Mouse (Mus musculus) limb, embryonic 12.5 days (tissue): ENCODE results near the gene Tmem72. TPM values are rescaled to one million over a fixed set of nuclear protein-coding genes. Genes with fewer than 3 reads are reported as not detected.

Experiments
- ATAC-seq: fragments of 200-750 bp; cut with Nextera tagmentation; 2 replicates; pipeline ENCODE4 v1.8.0; 2017; ENCODE audit warnings: low read depth, moderate TSS enrichment; ENCODE audit not compliant: insufficient number of reproducible peaks, insufficient read depth, low FRiP score, low TSS enrichment
- H3K27ac ChIP-seq: fragments of 300-500 bp; sonication (generic); 2 replicates; pipeline ENCODE4 v1.5.1; 2016; ENCODE audit warnings: mild to moderate bottlenecking, moderate library complexity
- H3K27me3 ChIP-seq: fragments of 300-500 bp; sonication (generic); 2 replicates; pipeline ENCODE4 v1.6.1; 2016; ENCODE audit warnings: mild to moderate bottlenecking, moderate library complexity
- H3K36me3 ChIP-seq: fragments of 300-500 bp; sonication (generic); 2 replicates; pipeline ENCODE4 v1.6.1; 2016; ENCODE audit warnings: mild to moderate bottlenecking, moderate library complexity
- H3K4me1 ChIP-seq: fragments of 300-500 bp; sonication (generic); replicated peaks from 2 replicates; pipeline ENCODE4 v1.6.1; 2016
- H3K4me2 ChIP-seq: fragments of 300-500 bp; sonication (generic); 2 replicates; pipeline ENCODE4 v1.6.1; 2016; ENCODE audit warnings: mild to moderate bottlenecking, moderate library complexity
- H3K4me3 ChIP-seq: fragments of 300-500 bp; sonication (generic); replicated peaks from 2 replicates; pipeline ENCODE4 v1.5.1; 2016; ENCODE audit warnings: mild to moderate bottlenecking
- H3K9ac ChIP-seq: fragments of 300-500 bp; sonication (generic); replicated peaks from 2 replicates; pipeline ENCODE4 v1.6.1; 2016; ENCODE audit warnings: mild to moderate bottlenecking, moderate library complexity
- H3K9me3 ChIP-seq: fragments of 300-500 bp; sonication (generic); 2 replicates; pipeline ENCODE4 v1.6.1; 2016; ENCODE audit warnings: mild to moderate bottlenecking, moderate library complexity
- WGBS: fragments of 180-500 bp; shearing (Covaris S2); methylation state at CpG from one replicate; pipeline ENCODE4 v1.1.7; 2016; 5-methylcytosine and 5-hydroxymethylcytosine counted together
- polyA plus RNA-seq: library from polyadenylated mRNA; unstranded; fragments of >200 nt; fragmentation: Nextera tagmentation; extraction: Ambion mirVana; gene quantifications from 2 replicates; pipeline ENCODE4 v1.2.1, GENCODE M21; 2016

Gene Tmem72
- polyA plus RNA-seq, 1 experiment from 2014 or later, result 0.06 TPM

- WGBS, result 78% methylated on average over 3 of the region's 3 CpGs
- no peak for ATAC-seq
- Histone ChIP-seq H3K36me3 (no peaks in the 10 kb centered on the region), H3K27ac (no peak overlapping the region), H3K4me2 (no peak overlapping the region), H3K4me1 (peaks cover 16% of the 10 kb centered on the region), H3K27me3 (peaks cover 24% of the 10 kb centered on the region), H3K9ac (no peak overlapping the region), H3K9me3 (no peaks in the 10 kb centered on the region), H3K4me3 (no peak overlapping the region)
These were observed 49.3 kb downstream of the Tmem72 start for GRCm38 (mm10) chr6:116667382-116667781.

DNA sequence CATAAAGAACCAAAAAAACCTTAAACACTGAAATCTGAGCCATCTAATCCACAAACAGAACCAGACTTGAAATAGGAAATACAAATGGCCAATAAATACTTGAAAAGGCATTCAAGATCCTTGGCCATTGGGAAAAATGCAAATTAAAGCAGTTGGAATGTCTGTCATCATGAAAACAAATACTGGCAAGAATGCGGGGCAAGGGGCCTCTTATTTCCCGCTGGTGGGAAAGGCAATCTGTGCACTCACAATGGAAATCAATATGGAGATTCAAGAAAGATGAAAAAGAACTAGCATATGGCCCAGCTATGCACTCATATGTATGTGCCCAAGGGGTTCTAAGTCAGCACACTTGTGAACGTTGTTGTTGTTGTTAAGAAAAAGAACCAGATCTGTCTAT lies 49.8 kb downstream of the Tmem72 start:
- no peak overlapping the region for H3K4me3 ChIP-seq
- no peaks in the 10 kb centered on the region for H3K9me3 ChIP-seq
- WGBS, result 73% methylated on average over 3 of the region's 3 CpGs
- H3K27me3 ChIP-seq, result peaks cover 19% of the 10 kb centered on the region
- no peak overlapping the region for H3K9ac ChIP-seq
- H3K27ac ChIP-seq, result no peak overlapping the region
- H3K4me1 ChIP-seq, result peaks cover 13% of the 10 kb centered on the region
- H3K4me2 ChIP-seq, result no peak overlapping the region
- no peaks in the 10 kb centered on the region for H3K36me3 ChIP-seq
- no peak for ATAC-seq

DNA sequence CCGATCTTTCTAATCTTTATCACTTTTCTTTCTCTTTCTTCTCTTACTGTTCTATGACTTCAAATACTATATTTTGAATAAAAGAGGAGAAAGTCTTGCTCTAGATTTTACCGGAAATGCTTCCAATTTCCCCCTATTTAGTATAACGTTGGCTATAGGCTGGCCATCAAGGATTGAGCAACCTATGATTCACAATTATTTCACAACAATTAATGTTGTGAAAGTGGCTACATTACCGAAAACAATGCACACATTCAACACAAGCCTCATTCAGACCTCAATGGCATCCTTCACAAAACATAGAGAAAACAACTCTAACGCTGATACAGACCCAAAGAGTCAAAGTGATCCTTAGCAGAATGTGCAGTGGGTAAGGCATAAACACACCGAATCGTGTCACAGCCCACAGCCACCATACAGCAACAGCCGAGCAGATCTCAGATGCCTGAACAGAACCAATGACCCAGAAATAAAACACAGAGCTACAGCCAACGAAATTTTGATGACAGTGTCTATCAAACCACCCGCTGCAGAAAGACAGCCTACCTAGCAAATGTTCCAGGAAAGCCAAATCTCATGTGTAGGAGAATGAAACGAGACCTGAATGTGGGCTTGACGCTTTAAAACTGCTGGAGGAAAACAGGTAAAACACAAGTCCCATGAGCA lies 50.5 kb downstream of the Tmem72 start:
- H3K27ac ChIP-seq, result no peak overlapping the region

GRCm38 (mm10) chr6:116664830-116665229 lies 51.9 kb downstream of the Tmem72 start:
- H3K36me3 ChIP-seq, result no peaks in the 10 kb centered on the region
- ATAC-seq, result no peak
- H3K9me3 ChIP-seq, result no peaks in the 10 kb centered on the region
- H3K4me2 ChIP-seq, result no peak overlapping the region
- no peak overlapping the region for H3K4me3 ChIP-seq
- H3K27ac ChIP-seq, result no peak overlapping the region
- no peaks in the 10 kb centered on the region for H3K27me3 ChIP-seq
- no peak overlapping the region for H3K9ac ChIP-seq
- 76% methylated on average over 3 of the region's 3 CpGs for WGBS
- no peaks in the 10 kb centered on the region; the same call in 1 of the 2 replicates for H3K4me1 ChIP-seq

More for the DNA sequence above, 50.5 kb downstream of the Tmem72 start:
- no peak for ATAC-seq
- Histone ChIP-seq H3K27me3 (peaks cover 12% of the 10 kb centered on the region), H3K4me1 (peaks cover 11% of the 10 kb centered on the region), H3K9me3 (no peaks in the 10 kb centered on the region), H3K36me3 (no peaks in the 10 kb centered on the region), H3K9ac (no peak overlapping the region), H3K4me3 (no peak overlapping the region), H3K4me2 (no peak overlapping the region)
- 87% methylated on average over 12 of the region's 12 CpGs for WGBS

GRCm38 (mm10) chr6:116664031-116664430 lies 52.7 kb downstream of the Tmem72 start:
- 85% methylated on average over 6 of the region's 6 CpGs for WGBS
- H3K36me3 ChIP-seq, result no peaks in the 10 kb centered on the region
- no peak overlapping the region for H3K4me2 ChIP-seq
- no peak for ATAC-seq
- H3K9ac ChIP-seq, result no peak overlapping the region
- no peak overlapping the region for H3K27ac ChIP-seq
- H3K27me3 ChIP-seq, result no peaks in the 10 kb centered on the region
- no peak overlapping the region for H3K4me3 ChIP-seq
- no peaks in the 10 kb centered on the region; the same call in 1 of the 2 replicates for H3K4me1 ChIP-seq
- H3K9me3 ChIP-seq, result no peaks in the 10 kb centered on the region

DNA sequence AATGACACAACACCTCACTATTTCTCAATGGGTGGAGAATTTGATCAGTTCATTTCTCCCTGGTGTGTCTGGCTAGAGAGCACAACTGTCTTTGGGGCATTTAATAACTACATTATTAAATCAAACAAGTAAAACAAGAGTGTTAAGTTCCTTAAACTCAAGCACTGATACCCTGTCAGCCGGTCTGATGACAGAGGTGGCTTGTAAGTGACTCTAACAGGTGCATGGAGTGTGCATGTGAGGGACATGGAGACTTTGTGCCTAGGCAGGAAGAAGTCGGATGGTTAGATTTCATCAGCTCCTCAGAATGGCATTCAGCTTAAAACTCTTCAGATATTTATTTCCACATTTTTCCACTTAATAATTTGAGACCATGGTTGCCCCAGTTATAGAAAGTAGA lies 53.3 kb downstream of the Tmem72 start:
- Histone ChIP-seq H3K4me3 (no peak overlapping the region), H3K27ac (no peak overlapping the region), H3K27me3 (no peaks in the 10 kb centered on the region), H3K9me3 (no peaks in the 10 kb centered on the region), H3K9ac (no peak overlapping the region), H3K36me3 (no peaks in the 10 kb centered on the region), H3K4me2 (no peak overlapping the region), H3K4me1 (no peaks in the 10 kb centered on the region; the same call in 1 of the 2 replicates)
- no peak for ATAC-seq
- WGBS, result 76% methylated on average over 2 of the region's 2 CpGs

DNA sequence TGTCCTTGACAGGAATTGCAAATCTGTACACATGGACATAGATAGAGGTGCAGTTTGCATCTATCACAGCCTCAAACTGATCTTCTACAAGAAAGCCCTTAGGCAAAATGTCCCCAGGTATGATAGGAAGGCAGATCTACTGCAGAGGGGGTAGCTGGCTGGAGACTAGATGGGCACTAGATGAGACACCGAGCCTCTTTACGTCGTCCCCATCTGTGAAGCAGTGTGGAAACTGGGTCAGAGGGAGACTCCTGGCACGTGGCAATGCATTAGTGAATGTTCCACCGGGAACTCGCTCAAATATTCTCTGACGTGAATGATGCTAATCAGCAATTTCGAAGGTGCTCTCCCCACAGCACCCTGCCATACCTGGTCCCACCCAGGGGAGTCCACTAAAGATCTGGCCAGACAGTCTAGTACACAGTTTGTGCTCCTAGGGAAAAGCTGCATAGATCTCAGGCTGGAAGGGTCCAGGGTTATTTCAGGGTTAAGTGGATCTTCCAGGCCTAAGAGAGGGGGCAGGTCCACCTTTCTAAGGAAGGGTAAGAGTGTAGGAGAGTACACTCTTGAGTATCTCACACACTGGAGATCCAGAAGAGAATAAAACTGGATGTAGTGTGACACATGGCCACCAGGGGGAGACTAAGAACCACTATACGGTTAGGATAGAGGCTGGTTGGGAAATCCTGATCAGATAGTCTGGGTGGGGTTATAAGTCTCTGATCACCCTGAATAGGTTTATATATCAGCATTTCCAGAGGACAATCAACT lies 62.8 kb downstream of the Tmem72 start:
- ATAC-seq, result no peak
- 64% methylated on average over 9 of the region's 9 CpGs for WGBS
- Histone ChIP-seq H3K9ac (no peak overlapping the region), H3K4me2 (no peak overlapping the region), H3K27me3 (peaks cover 12% of the 10 kb centered on the region), H3K36me3 (no peaks in the 10 kb centered on the region), H3K9me3 (0 out of 2 replicates have a peak, but pooled peaks cover 4% of the 10 kb centered on the region), H3K27ac (no peak overlapping the region), H3K4me3 (no peak overlapping the region), H3K4me1 (peaks cover 8% of the 10 kb centered on the region)

- H3K4me2 ChIP-seq, result no peak overlapping the region
- H3K9me3 ChIP-seq, result 0 out of 2 replicates have a peak, but pooled peaks cover 4% of the 10 kb centered on the region
- H3K27ac ChIP-seq, result no peak overlapping the region
- ATAC-seq, result no peak
- no peak overlapping the region for H3K4me3 ChIP-seq
- WGBS, result 70% methylated on average over 3 of the region's 3 CpGs
- H3K36me3 ChIP-seq, result no peaks in the 10 kb centered on the region
- peaks cover 12% of the 10 kb centered on the region for H3K27me3 ChIP-seq
- H3K4me1 ChIP-seq, result peaks cover 8% of the 10 kb centered on the region
- no peak overlapping the region for H3K9ac ChIP-seq
These were observed 63.5 kb downstream of the Tmem72 start for GRCm38 (mm10) chr6:116653191-116653590.

GRCm38 (mm10) chr6:116651437-116652118 lies 65.1 kb downstream of the Tmem72 start:
- H3K4me1 ChIP-seq, result peaks cover 8% of the 10 kb centered on the region
- 71% methylated on average over 20 of the region's 20 CpGs for WGBS
- H3K9ac ChIP-seq, result no peak overlapping the region
- no peak overlapping the region for H3K4me2 ChIP-seq
- 0 out of 2 replicates have a peak overlapping the region, but pooled peaks have one; percentile 12 for H3K27ac ChIP-seq
- H3K27me3 ChIP-seq, result peaks cover 12% of the 10 kb centered on the region
- ATAC-seq, result no peak
- H3K9me3 ChIP-seq, result 0 out of 2 replicates have a peak, but pooled peaks cover 1% of the 10 kb centered on the region
- no peaks in the 10 kb centered on the region for H3K36me3 ChIP-seq
- H3K4me3 ChIP-seq, result peak overlapping the region; percentile 13

DNA sequence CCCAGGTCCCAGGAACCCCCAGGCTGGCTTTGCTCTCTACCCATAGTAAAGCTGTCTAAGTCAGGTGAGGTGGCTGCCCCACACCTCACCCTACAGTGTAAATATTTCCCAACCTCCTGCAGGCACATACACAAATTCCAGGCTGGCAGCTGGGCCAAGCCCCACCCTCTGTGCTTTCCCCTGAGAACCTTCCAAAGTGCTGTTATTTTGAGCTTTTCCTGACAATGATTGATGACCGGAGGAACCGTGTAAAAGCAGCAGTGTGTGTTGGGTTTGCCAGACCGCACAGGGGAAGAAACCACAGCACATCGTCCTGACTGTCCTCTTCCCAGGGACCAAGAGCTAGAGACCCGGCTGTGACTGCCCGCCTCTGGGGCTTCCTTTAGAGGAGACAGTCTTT lies 66.3 kb downstream of the Tmem72 start, which contains the start of gene Depp1:
Depp1 (plus strand) TSS at position 204 of the 400 bp plus-strand sequence.
- Histone ChIP-seq H3K4me1 (peaks cover 8% of the 10 kb centered on the region), H3K27ac (no peak within 1 kb of the TSS), H3K9me3 (no peaks in the 10 kb centered on the region), H3K27me3 (peaks cover 12% of the 10 kb centered on the region), H3K4me2 (no peak within 1 kb of the TSS), H3K9ac (no peak within 1 kb of the TSS), H3K36me3 (no peaks in the 10 kb centered on the region), H3K4me3 (peak within 1 kb of the TSS; percentile 13; the same call in 1 of the 2 replicates)
- ATAC-seq, result peak; percentile 45; the same call in 1 of the 2 replicates
- 33% methylated on average over 6 of the region's 6 CpGs for WGBS

DNA sequence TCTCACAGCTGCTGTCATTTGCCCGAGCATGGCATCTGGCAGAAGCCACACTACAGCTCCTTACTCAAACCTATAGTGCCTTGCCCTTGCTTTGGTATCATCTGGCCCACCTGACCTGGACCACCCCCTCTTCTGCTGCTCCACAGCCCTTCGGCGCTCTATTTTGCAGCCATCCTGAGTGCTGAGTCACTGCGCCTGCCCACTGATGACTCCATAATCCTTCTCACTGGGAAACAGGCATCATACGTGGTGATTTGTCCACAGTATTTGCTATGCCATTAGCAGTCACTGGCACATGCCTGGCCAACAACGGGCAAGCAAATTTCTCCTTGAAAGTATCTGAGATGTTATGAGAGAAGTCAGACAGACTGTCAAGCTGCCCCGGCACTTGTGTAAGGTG lies 66.9 kb downstream of the Tmem72 start:
- Histone ChIP-seq H3K9ac (no peak overlapping the region), H3K4me2 (no peak overlapping the region), H3K9me3 (no peaks in the 10 kb centered on the region), H3K4me1 (peaks cover 8% of the 10 kb centered on the region), H3K4me3 (no peak overlapping the region), H3K27me3 (peaks cover 12% of the 10 kb centered on the region), H3K36me3 (no peaks in the 10 kb centered on the region), H3K27ac (no peak overlapping the region)
- WGBS, result 91% methylated on average over 7 of the region's 7 CpGs
- no peak for ATAC-seq
